Mouse (Mus musculus) embryonic stem cell, embryonic (primary cell): ENCODE results near the gene Gm21312.
"Not testable (repeated sequence)": the region's sequence is repeated elsewhere in the genome, so short reads cannot be mapped to it uniquely, and the experiment has no call there.

Source experiments
- CTCF ChIA-PET, 4 experiments: fragments of 300-600 bp in 2 of 4; fragments of 350-600 bp in 2 of 4; sonication (Branson Sonifier 250); formaldehyde crosslinking; loops; one replicate each; lab custom pipeline; 2022; ENCODE audit warnings: inconsistent platforms in 2 of 4; lab: Charles Lee
- POLR2A ChIA-PET, 4 experiments: fragments of 300-600 bp in 2 of 4; fragments of 350-600 bp in 2 of 4; sonication (Branson Sonifier 250); formaldehyde crosslinking; loops; one replicate each; lab custom pipeline; 2022; ENCODE audit warnings: antibody characterized with exemption in 4 of 4, inconsistent platforms in 1 of 4; lab: Charles Lee

The Gm21312 gene

DNA sequence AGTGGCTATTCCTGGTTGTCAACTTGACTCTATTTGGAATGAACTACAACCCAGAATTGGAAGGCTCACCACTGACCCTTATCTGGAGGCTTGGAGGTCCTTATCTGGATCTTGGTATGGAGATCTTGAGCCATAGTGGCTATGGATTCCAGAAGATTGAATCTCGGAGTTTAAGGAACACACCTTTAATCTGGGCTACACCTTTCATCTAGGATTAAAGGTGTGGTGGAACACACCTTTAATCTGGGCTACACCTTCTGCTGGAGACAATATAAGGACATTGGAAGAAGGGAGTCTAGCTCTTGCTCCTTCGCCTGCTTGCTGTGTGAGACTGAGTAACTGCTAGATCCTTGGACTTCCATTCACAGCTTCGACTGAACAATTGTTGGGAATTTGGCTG, at the start of gene Gm21312:
Gene Gm21312 (plus strand): TSS at position 301 of the 400 bp plus-strand sequence.
- POLR2A ChIA-PET, CTCF ChIA-PET: not testable (repeated sequence)

DNA sequence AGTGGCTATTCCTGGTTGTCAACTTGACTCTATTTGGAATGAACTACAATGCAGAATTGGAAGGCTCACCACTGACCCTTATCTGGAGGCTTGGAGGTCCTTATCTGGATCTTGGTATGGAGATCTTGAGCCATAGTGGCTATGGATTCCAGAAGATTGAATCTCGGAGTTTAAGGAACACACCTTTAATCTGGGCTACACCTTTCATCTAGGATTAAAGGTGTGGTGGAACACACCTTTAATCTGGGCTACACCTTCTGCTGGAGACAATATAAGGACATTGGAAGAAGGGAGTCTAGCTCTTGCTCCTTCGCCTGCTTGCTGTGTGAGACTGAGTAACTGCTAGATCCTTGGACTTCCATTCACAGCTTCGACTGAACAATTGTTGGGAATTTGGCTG, 34.1 kb upstream of the Gm21312 start, which contains the start of gene Gm21293:
Gene Gm21293 (plus strand): TSS at position 301 of the 400 bp plus-strand sequence.
- POLR2A ChIA-PET, CTCF ChIA-PET: not testable (repeated sequence)

DNA sequence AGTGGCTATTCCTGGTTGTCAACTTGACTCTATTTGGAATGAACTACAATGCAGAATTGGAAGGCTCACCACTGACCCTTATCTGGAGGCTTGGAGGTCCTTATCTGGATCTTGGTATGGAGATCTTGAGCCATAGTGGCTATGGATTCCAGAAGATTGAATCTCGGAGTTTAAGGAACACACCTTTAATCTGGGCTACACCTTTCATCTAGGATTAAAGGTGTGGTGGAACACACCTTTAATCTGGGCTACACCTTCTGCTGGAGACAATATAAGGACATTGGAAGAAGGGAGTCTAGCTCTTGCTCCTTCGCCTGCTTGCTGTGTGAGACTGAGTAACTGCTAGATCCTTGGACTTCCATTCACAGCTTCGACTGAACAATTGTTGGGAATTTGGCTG, 25.6 kb upstream of the Gm21312 start, which contains the start of gene Gm6763:
Gene Gm6763 (plus strand): TSS at position 301 of the 400 bp plus-strand sequence.
- POLR2A ChIA-PET, CTCF ChIA-PET: not testable (repeated sequence)

DNA sequence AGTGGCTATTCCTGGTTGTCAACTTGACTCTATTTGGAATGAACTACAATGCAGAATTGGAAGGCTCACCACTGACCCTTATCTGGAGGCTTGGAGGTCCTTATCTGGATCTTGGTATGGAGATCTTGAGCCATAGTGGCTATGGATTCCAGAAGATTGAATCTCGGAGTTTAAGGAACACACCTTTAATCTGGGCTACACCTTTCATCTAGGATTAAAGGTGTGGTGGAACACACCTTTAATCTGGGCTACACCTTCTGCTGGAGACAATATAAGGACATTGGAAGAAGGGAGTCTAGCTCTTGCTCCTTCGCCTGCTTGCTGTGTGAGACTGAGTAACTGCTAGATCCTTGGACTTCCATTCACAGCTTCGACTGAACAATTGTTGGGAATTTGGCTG, 17.1 kb upstream of the Gm21312 start, which contains the start of gene Gm8764:
Gene Gm8764 (plus strand): TSS at position 301 of the 400 bp plus-strand sequence.
- CTCF ChIA-PET, POLR2A ChIA-PET: not testable (repeated sequence)

DNA sequence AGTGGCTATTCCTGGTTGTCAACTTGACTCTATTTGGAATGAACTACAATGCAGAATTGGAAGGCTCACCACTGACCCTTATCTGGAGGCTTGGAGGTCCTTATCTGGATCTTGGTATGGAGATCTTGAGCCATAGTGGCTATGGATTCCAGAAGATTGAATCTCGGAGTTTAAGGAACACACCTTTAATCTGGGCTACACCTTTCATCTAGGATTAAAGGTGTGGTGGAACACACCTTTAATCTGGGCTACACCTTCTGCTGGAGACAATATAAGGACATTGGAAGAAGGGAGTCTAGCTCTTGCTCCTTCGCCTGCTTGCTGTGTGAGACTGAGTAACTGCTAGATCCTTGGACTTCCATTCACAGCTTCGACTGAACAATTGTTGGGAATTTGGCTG, 8.6 kb upstream of the Gm21312 start, which contains the start of gene Gm21304:
Gene Gm21304 (plus strand): TSS at position 301 of the 400 bp plus-strand sequence.
- POLR2A ChIA-PET, CTCF ChIA-PET: not testable (repeated sequence)

DNA sequence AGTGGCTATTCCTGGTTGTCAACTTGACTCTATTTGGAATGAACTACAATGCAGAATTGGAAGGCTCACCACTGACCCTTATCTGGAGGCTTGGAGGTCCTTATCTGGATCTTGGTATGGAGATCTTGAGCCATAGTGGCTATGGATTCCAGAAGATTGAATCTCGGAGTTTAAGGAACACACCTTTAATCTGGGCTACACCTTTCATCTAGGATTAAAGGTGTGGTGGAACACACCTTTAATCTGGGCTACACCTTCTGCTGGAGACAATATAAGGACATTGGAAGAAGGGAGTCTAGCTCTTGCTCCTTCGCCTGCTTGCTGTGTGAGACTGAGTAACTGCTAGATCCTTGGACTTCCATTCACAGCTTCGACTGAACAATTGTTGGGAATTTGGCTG, 8.4 kb downstream of the Gm21312 start, which contains the start of gene Gm20765:
Gene Gm20765 (plus strand): TSS at position 301 of the 400 bp plus-strand sequence.
- CTCF ChIA-PET, POLR2A ChIA-PET: not testable (repeated sequence)

DNA sequence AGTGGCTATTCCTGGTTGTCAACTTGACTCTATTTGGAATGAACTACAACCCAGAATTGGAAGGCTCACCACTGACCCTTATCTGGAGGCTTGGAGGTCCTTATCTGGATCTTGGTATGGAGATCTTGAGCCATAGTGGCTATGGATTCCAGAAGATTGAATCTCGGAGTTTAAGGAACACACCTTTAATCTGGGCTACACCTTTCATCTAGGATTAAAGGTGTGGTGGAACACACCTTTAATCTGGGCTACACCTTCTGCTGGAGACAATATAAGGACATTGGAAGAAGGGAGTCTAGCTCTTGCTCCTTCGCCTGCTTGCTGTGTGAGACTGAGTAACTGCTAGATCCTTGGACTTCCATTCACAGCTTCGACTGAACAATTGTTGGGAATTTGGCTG, 16.9 kb downstream of the Gm21312 start, which contains the start of gene Gm4340:
Gene Gm4340 (plus strand): TSS at position 301 of the 400 bp plus-strand sequence.
- POLR2A ChIA-PET, CTCF ChIA-PET: not testable (repeated sequence)

DNA sequence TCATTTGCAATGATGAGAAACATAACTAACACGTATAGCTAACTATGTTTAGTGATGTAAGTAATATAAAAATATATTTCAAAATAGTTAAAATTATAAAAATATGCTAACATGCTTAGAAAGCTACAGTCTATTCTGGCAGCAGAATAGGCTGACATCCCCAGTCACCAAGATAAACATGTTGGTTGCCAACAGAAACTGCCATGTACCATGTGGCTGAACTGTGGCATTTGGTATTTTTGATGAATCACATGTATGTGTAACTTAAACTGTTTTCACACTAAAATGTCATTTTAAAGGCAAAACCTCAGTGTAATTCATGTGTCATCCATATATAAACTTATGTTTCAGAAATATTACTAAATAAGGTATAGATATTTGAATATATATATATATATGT, 32.8 kb downstream of the Gm21312 start:
- CTCF ChIA-PET: no interaction called here
- POLR2A ChIA-PET: no interaction called here

DNA sequence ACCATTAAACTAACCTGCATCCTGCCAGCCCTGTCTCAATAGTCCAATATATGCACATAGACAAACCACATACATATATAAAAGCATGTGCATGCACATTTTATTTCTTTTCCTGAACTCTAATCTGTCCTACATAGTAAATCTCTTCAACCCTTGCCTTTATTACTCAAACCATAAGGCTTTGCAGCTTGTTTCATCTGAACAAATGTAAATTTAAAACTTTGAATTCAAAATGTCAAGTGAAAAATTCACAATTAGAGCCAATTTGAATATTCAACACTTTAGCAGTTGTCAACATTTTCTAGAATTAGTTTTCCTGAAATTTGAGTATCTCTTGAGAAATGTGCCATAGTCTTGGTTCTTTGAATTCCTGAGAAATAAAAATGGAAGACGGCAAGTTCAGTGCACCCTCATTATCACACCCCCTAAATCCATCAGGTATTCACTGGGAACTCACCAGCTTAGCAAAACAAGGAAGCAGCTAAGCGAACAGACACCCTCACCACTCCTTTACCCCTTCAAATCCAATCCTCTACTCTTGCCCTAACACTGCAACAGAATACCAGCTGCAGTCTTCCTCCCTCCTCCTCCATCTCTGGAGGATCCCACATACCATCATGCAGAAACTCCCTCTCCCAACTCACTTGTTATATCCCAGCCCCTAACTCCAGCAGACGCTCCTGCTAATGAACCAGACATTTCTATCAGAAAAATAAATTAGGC, 33.6 kb downstream of the Gm21312 start:
- CTCF ChIA-PET: no interaction called here
- POLR2A ChIA-PET: no interaction called here

DNA sequence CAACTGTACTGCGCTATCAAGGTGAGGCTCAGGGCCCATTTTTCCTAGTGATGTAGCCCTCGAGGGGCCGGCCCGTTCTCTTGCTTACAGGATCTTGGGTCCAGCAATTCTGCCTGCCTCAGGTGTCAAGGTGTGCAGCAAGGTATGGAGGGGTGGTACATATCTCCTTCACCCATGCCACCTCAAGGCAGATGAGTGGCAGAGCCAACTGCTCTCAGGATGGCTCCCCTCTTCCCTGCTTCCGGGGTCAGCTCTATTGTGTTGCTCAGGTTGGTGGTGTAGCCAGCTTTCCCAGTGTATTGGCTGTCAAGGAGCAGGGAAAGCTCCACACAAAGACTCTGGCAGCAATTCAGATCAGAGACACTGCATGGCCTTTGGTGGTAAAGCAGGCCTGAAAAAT, 37.7 kb downstream of the Gm21312 start:
- POLR2A ChIA-PET: no interaction called here
- CTCF ChIA-PET: no interaction called here

DNA sequence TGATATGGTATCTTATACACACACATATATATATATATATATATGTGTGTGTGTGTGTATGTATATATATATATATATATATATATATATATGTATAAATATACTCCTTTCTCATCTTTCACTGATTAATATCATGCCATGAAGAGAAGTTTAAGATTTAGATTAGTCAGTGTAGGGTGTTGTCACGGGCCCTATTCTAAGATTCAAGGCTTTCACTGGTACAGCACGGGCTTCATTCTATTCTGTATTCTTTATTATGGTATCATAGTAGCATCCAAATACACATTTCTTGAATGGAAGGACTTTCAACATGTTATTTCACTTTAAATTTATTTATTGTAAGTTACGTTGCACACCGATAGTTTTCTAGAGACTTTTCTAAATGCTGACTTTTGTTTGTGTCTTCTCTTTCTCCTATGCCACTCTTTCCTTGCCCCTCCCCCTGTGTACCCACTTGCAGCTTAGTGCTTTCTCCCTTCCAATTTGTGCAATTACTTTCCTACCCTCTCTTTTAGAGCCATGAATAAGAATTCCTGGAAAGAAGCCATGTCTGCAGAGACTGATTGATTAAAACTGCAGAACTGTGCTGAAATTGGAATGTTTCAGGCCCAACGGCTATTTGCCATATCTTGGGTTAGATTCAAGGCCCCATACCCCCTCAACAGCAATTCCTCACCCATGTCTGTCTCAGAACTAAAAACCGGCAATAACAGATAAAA, 43.6 kb downstream of the Gm21312 start:
- ChIA-PET POLR2A (no interaction called here), CTCF (no interaction called here)
